Mouse (Mus musculus) limb, embryonic 13.5 days (tissue): ENCODE results near the gene Gm20388. TPM values are rescaled to one million over a fixed set of nuclear protein-coding genes. Genes with fewer than 3 reads are reported as not detected.

Experiments used
- ATAC-seq: fragments of 200-750 bp; cut with Nextera tagmentation; 2 replicates; pipeline ENCODE4 v1.8.0; 2017; ENCODE audit warnings: low read depth, moderate number of reproducible peaks, moderate TSS enrichment; ENCODE audit not compliant: low FRiP score
- H3K27ac ChIP-seq: fragments of 300-500 bp; sonication (generic); 2 replicates; pipeline ENCODE4 v1.5.1; 2015; ENCODE audit warnings: inconsistent platforms, mild to moderate bottlenecking, moderate library complexity
- H3K27me3 ChIP-seq: fragments of 300-500 bp; sonication (generic); 2 replicates; pipeline ENCODE4 v1.6.1; 2015; ENCODE audit warnings: mild to moderate bottlenecking, inconsistent platforms
- H3K36me3 ChIP-seq: fragments of 300-500 bp; sonication (generic); 2 replicates; pipeline ENCODE4 v1.6.1; 2015; ENCODE audit warnings: inconsistent platforms, mild to moderate bottlenecking, moderate library complexity
- H3K4me1 ChIP-seq: fragments of 300-500 bp; sonication (generic); 2 replicates; pipeline ENCODE4 v1.6.1; 2015; ENCODE audit warnings: inconsistent platforms
- H3K4me2 ChIP-seq: fragments of 300-500 bp; sonication (generic); replicated peaks from 2 replicates; pipeline ENCODE4 v1.6.1; 2015; ENCODE audit warnings: inconsistent platforms, mild to moderate bottlenecking, moderate library complexity
- H3K4me3 ChIP-seq: fragments of 300-500 bp; sonication (generic); 2 replicates; pipeline ENCODE4 v1.5.1; 2015; ENCODE audit warnings: moderate library complexity, mild to moderate bottlenecking, inconsistent platforms
- H3K9ac ChIP-seq: fragments of 300-500 bp; sonication (generic); 2 replicates; pipeline ENCODE4 v1.6.1; 2015; ENCODE audit warnings: mild to moderate bottlenecking, inconsistent platforms
- H3K9me3 ChIP-seq: fragments of 300-500 bp; sonication (generic); 2 replicates; pipeline ENCODE4 v1.6.1; 2016; ENCODE audit warnings: inconsistent platforms
- WGBS: fragments of 180-500 bp; shearing (Covaris S2); methylation state at CpG from one replicate; pipeline ENCODE4 v1.1.7; 2015; 5-methylcytosine and 5-hydroxymethylcytosine counted together
- polyA plus RNA-seq: library from polyadenylated mRNA; unstranded; fragments of >200 nt; fragmentation: Nextera tagmentation; extraction: Ambion mirVana; gene quantifications from 2 replicates; pipeline ENCODE4 v1.2.1, GENCODE M21; 2015

Gm20388 gene
- polyA plus RNA-seq, 1 experiment from 2014 or later = 7.1 TPM

DNA sequence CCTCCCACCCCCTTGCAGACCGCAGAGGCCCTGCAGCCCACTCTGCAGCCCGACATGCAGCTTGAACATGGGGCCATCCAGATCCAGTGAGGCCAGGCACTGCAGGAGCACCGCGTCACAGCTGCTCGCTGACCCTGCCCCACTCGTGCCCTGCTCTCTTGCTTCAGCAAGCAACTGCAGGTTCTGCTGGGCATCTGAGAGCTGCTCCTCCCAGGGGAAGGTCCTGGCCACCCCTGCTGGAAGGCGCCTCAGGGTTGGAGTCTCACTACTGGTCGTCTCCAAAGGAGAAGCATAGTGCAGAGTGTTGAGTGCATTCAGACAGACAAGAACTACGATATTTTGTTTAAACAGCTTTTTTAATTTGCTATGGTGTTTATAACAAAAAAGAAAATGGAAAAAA lies 2114.9 kb downstream of the Gm20388 start:
- Histone ChIP-seq H3K4me2 (no peak overlapping the region), H3K9ac (no peak overlapping the region), H3K9me3 (no peaks in the 10 kb centered on the region), H3K4me1 (peaks cover 7% of the 10 kb centered on the region), H3K36me3 (peaks cover 61% of the 10 kb centered on the region), H3K27ac (no peak overlapping the region), H3K27me3 (no peaks in the 10 kb centered on the region), H3K4me3 (no peak overlapping the region)
- no peak for ATAC-seq
- WGBS = 91% methylated on average over 9 of the region's 9 CpGs

- H3K36me3 ChIP-seq = peaks cover 42% of the 10 kb centered on the region
- H3K27me3 ChIP-seq = no peaks in the 10 kb centered on the region
- peaks cover 17% of the 10 kb centered on the region for H3K4me1 ChIP-seq
- H3K4me2 ChIP-seq = no peak overlapping the region
- no peaks in the 10 kb centered on the region for H3K9me3 ChIP-seq
- WGBS = 79% methylated on average over 4 of the region's 4 CpGs
- no peak overlapping the region for H3K27ac ChIP-seq
- H3K9ac ChIP-seq = no peak overlapping the region
- ATAC-seq = no peak
- H3K4me3 ChIP-seq = no peak overlapping the region
Observed at GRCm38 (mm10) chr8:122028116-122028515, 2117.5 kb downstream of the Gm20388 start.

GRCm38 (mm10) chr8:122030965-122031364 lies 2120.3 kb downstream of the Gm20388 start:
- Histone ChIP-seq H3K27ac (no peak overlapping the region), H3K27me3 (no peaks in the 10 kb centered on the region), H3K36me3 (peaks cover 14% of the 10 kb centered on the region), H3K9ac (no peak overlapping the region), H3K4me1 (peaks cover 33% of the 10 kb centered on the region), H3K4me3 (no peak overlapping the region), H3K9me3 (no peaks in the 10 kb centered on the region), H3K4me2 (no peak overlapping the region)
- WGBS = 51% methylated on average over 7 of the region's 7 CpGs
- ATAC-seq = peak; percentile 26; the same call in 1 of the 2 replicates

DNA sequence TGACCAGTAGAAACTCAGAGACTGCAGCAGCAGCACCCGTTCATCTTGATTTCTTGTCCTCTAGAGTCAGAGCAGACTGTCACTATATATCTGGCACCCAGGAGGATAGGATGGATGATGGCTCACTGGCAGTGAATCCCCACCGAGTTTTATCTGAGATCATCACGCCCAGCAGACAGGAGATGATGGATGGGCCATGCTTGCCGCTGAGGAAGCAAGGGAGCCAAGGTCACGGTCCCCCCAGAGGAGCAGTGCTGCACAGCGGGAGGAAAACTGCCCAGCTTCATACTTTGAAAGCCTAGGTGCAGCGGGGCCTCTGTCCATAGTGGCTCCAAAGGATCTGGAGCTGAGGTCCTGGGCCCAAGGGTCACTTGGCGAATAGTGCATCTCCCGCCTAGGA lies 2122.1 kb downstream of the Gm20388 start:
- Histone ChIP-seq H3K27ac (no peak overlapping the region), H3K4me1 (peaks cover 46% of the 10 kb centered on the region), H3K9me3 (no peaks in the 10 kb centered on the region), H3K4me2 (no peak overlapping the region), H3K36me3 (no peaks in the 10 kb centered on the region), H3K27me3 (no peaks in the 10 kb centered on the region), H3K4me3 (no peak overlapping the region), H3K9ac (no peak overlapping the region)
- no peak for ATAC-seq
- WGBS = 62% methylated on average over 9 of the region's 9 CpGs

- Histone ChIP-seq H3K36me3 (no peaks in the 10 kb centered on the region), H3K4me1 (peaks cover 46% of the 10 kb centered on the region), H3K4me2 (no peak overlapping the region), H3K9me3 (no peaks in the 10 kb centered on the region), H3K27me3 (no peaks in the 10 kb centered on the region), H3K9ac (no peak overlapping the region), H3K4me3 (no peak overlapping the region), H3K27ac (peak overlapping the region; percentile 53; the same call in 1 of the 2 replicates)
- ATAC-seq = no peak
- 45% methylated on average over 7 of the region's 7 CpGs for WGBS
Observed at GRCm38 (mm10) chr8:122035543-122035942, 2124.9 kb downstream of the Gm20388 start.

GRCm38 (mm10) chr8:122036325-122036724 lies 2125.7 kb downstream of the Gm20388 start:
- WGBS = 75% methylated on average over 6 of the region's 6 CpGs
- peak; percentile 73 for ATAC-seq
- no peak overlapping the region for H3K9ac ChIP-seq
- H3K36me3 ChIP-seq = no peaks in the 10 kb centered on the region
- H3K9me3 ChIP-seq = no peaks in the 10 kb centered on the region
- no peaks in the 10 kb centered on the region for H3K27me3 ChIP-seq
- H3K4me3 ChIP-seq = no peak overlapping the region
- peaks cover 40% of the 10 kb centered on the region for H3K4me1 ChIP-seq
- H3K27ac ChIP-seq = 0 out of 2 replicates have a peak overlapping the region, but pooled peaks have one; percentile 53
- H3K4me2 ChIP-seq = no peak overlapping the region

GRCm38 (mm10) chr8:122037279-122037678 lies 2126.6 kb downstream of the Gm20388 start:
- Histone ChIP-seq H3K4me1 (peaks cover 36% of the 10 kb centered on the region), H3K9me3 (no peaks in the 10 kb centered on the region), H3K27ac (no peak overlapping the region), H3K4me2 (no peak overlapping the region), H3K27me3 (no peaks in the 10 kb centered on the region), H3K4me3 (no peak overlapping the region), H3K36me3 (no peaks in the 10 kb centered on the region), H3K9ac (no peak overlapping the region)
- WGBS = 68% methylated on average over 7 of the region's 7 CpGs
- no peak for ATAC-seq

DNA sequence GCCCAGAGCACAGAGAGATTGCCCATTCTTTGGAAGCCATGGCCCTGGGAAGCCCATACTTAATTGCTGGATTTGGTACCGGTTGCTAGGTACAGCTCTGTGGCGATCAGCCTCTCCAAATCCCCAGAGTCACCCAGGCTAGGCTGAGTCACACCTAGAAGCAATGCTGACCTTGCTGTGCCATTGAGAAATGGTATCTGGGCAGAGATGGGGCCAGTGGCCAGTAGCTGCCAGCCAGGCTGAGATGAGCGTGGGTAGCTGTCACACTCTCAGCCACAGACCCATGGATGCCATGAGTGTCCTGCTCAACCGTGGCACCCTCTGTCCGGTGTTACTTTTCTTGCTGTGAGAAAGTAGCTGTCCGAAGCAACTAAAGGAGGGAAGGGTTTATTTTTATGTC lies 2127.4 kb downstream of the Gm20388 start:
- 91% methylated on average over 6 of the region's 6 CpGs for WGBS
- peaks cover 40% of the 10 kb centered on the region for H3K4me1 ChIP-seq
- no peak overlapping the region for H3K9ac ChIP-seq
- H3K27me3 ChIP-seq = peaks cover 6% of the 10 kb centered on the region; the same call in 1 of the 2 replicates
- H3K9me3 ChIP-seq = no peaks in the 10 kb centered on the region
- H3K36me3 ChIP-seq = no peaks in the 10 kb centered on the region
- no peak overlapping the region for H3K27ac ChIP-seq
- no peak overlapping the region for H3K4me3 ChIP-seq
- no peak for ATAC-seq
- H3K4me2 ChIP-seq = no peak overlapping the region

- H3K4me3 ChIP-seq = no peak overlapping the region
- peaks cover 54% of the 10 kb centered on the region for H3K4me1 ChIP-seq
- 73% methylated on average over 4 of the region's 4 CpGs for WGBS
- no peak for ATAC-seq
- H3K4me2 ChIP-seq = no peak overlapping the region
- peaks cover 10% of the 10 kb centered on the region; the same call in 1 of the 2 replicates for H3K27me3 ChIP-seq
- no peak overlapping the region for H3K9ac ChIP-seq
- no peak overlapping the region for H3K27ac ChIP-seq
- H3K36me3 ChIP-seq = no peaks in the 10 kb centered on the region
- H3K9me3 ChIP-seq = no peaks in the 10 kb centered on the region
Observed at GRCm38 (mm10) chr8:122039452-122039851, 2128.8 kb downstream of the Gm20388 start.

- Histone ChIP-seq H3K4me1 (peaks cover 46% of the 10 kb centered on the region), H3K9me3 (no peaks in the 10 kb centered on the region), H3K36me3 (no peaks in the 10 kb centered on the region), H3K4me2 (no peak overlapping the region), H3K4me3 (no peak overlapping the region), H3K27me3 (peaks cover 10% of the 10 kb centered on the region; the same call in 1 of the 2 replicates), H3K9ac (no peak overlapping the region), H3K27ac (no peak overlapping the region)
- WGBS = 64% methylated on average over 15 of the region's 15 CpGs
- no peak for ATAC-seq
Observed at GRCm38 (mm10) chr8:122047206-122047870, 2136.7 kb downstream of the Gm20388 start.

GRCm38 (mm10) chr8:122049266-122049665 lies 2138.6 kb downstream of the Gm20388 start:
- Histone ChIP-seq H3K9me3 (no peaks in the 10 kb centered on the region), H3K4me1 (peaks cover 29% of the 10 kb centered on the region), H3K4me3 (no peak overlapping the region), H3K4me2 (no peak overlapping the region), H3K9ac (no peak overlapping the region), H3K27me3 (no peaks in the 10 kb centered on the region), H3K36me3 (no peaks in the 10 kb centered on the region), H3K27ac (no peak overlapping the region)
- WGBS = 76% methylated on average over 4 of the region's 4 CpGs
- ATAC-seq = no peak

DNA sequence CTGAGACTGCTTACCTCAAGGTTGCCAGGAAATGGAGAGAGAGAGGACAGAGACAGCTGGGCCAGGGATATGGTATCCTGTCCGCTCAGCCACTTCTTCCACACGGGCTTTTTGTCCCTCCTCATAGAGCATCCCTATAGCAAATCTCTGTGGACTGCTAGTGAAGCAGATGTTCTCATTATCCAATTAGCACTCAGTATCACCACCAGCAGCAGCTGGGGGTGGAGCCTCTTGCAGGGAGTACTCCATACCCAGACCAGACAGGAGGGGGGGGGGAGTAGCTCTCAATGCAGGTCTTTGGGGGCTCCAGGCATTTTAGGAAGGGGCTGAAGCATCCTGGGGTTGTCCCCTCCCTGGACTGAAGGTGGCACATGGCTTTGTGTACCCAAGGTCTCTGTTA lies 2139.3 kb downstream of the Gm20388 start:
- WGBS = 59% methylated on average over 2 of the region's 2 CpGs
- no peak overlapping the region for H3K27ac ChIP-seq
- no peak overlapping the region for H3K4me2 ChIP-seq
- peaks cover 29% of the 10 kb centered on the region for H3K4me1 ChIP-seq
- no peak for ATAC-seq
- no peak overlapping the region for H3K9ac ChIP-seq
- H3K9me3 ChIP-seq = no peaks in the 10 kb centered on the region
- no peaks in the 10 kb centered on the region for H3K27me3 ChIP-seq
- H3K4me3 ChIP-seq = no peak overlapping the region
- no peaks in the 10 kb centered on the region for H3K36me3 ChIP-seq

DNA sequence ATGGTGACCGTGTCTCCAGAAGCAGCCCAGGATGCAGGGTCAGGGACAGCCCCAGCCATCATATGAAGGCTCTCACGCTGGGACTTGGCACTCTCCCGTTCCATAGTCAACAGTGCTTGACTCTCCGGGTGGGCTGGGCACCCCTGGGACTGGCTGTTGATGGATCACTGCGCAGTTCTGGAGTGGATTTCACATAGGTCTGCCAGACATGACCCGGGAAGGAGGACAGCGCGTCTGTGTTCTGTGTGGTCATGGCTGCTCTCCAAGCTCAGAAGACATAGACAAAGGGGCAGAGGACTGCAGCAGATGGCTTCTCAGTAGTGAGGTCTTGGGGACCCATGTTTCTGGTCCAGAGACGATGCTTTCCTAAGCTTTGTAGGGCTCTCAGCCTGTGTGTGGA lies 2140.0 kb downstream of the Gm20388 start:
- Histone ChIP-seq H3K4me2 (no peak overlapping the region), H3K27me3 (no peaks in the 10 kb centered on the region), H3K27ac (no peak overlapping the region), H3K4me3 (no peak overlapping the region), H3K36me3 (no peaks in the 10 kb centered on the region), H3K4me1 (peaks cover 29% of the 10 kb centered on the region), H3K9ac (no peak overlapping the region), H3K9me3 (no peaks in the 10 kb centered on the region)
- ATAC-seq = no peak
- WGBS = 93% methylated on average over 9 of the region's 9 CpGs
